Mouse (Mus musculus): ENCODE data around the gene Hspa8.

DNA sequence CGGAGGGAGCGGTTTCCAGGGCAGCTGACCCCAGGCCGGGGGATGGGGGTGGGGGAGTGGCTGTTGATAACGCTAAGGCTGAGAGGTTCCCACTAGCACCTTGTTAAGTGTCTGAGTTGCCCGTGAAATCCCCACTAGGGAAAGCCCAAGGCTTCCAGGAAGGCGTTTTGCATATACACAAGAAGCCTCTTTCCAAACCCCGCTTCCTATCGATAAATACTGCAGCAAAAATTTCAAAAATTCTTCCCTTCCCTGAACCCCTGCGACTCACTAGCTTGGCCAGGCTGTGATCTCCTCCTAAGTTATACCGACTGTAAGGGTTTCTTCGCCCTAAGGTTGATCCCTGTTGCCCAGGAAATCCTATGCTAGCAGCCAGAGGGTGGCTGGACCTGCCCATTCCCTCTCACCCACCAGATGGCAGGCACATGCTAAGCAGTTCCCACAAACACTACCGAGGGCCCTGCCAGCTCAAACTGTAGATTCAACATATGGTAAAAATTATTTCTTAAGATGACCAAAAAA lies 43.6 kb upstream of the Hspa8 start:
- TF ChIP-seq CTCF (IDR thresholded peaks at IDR 0.05; ENCODE audit: low read depth) (peak; percentile 73), EP300 (optimal IDR thresholded peaks at IDR 0.05) (no peak)

Data from stomach, postnatal 0 days (tissue).